Mouse (Mus musculus): Measurements from ENCODE around the gene Abcb11.
"Not testable (repeated sequence)": the region's sequence is repeated elsewhere in the genome, so short reads cannot be mapped to it uniquely, and the experiment has no call there.

Abcb11 gene

DNA sequence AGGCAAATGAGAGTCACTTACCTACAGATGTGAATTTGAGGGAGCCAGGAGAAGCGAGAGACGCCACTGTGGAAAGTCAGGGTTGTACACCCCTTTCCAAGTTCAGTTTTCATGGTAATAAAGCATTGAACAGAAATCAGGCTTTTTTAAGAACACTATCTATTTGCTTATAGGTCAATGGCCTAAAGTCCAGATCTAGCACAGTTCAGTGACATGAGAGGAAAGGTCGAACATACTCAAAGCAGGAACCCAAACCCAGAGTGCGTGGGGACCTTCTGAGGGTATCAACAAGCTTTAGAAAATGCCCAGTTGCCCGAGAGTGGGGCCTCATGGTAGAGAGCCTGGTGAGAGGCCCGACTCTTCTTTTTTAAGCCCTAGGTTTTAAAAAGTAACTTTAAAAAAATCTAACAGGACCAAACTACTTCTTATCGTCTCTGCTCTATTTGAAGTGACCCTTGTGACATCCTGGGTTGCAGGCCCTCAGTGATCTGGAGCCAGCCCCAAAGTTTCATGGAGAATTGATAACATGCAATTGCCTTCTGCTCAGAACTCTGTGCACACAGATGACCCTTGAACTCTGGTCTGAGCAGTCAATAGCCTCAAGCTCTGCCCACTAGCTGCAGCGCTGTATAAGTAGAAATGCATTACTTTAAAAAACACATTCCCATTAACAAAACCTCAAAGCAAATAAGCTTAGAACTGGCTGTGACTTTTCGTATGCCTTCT, at the start of gene Abcb11:
TSS of gene Abcb11 (minus strand) at position 121 of the 726 bp plus-strand sequence.
- DNase-seq (ENCODE audit: low read depth, low spot score): no peak

DNA sequence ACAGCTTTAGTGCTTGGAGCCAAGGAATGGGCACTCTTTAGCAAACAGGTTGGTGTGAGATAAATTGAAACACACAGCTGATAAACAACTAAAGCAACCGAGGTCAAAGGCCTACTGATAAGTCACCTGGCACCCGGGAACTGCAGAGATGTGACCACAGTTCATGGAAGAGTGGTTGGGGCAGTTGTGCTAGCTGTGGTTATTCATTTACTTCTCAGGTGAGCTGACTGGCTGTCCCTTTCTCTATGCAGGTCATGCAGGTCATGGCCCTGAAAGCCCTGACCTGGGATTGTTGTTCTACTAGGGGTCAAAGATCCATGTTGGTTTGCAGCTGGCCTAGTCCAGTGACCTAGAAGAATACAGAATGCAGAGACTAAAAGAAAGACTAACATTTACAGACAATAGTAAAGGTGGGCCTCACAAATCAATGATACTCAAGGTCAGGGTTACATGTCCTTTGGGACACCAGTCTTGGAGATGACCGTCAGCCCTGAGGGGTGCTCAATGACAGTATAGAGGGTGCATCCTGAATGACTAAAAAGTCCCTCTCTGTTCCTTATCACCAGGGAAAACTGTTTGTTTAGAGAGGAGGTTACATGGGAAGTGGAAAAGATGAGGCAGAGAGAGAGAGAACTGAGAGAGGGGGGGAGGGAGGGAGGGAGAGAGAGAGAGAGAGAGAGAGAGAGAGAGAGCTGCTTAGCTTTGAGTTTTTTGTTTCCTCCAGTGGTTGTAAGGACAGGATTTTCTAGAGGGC, 43.9 kb upstream of the Abcb11 start:
- no peak for DNase-seq (ENCODE audit: low read depth, low spot score)

DNA sequence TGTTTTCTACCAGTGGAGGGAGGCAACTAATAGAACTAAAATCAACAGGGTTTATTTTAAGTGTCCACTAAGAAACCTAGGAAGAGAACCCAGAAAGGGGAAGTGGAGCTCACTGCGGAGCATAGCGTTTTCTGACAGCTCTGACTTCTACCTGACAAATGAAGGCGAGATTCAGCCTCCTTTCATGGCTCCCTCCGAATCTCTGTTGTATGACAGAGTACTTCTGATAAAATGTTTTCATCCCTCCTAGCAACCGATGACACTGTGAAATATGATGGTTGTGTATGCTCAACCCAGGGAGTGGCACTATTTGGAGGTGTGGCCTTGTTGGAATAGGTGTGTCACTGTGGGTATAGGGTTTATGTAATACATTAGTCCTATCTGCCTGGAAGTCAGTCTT, 40.4 kb upstream of the Abcb11 start:
- DNase-seq (ENCODE audit: low read depth, low spot score): no peak

DNA sequence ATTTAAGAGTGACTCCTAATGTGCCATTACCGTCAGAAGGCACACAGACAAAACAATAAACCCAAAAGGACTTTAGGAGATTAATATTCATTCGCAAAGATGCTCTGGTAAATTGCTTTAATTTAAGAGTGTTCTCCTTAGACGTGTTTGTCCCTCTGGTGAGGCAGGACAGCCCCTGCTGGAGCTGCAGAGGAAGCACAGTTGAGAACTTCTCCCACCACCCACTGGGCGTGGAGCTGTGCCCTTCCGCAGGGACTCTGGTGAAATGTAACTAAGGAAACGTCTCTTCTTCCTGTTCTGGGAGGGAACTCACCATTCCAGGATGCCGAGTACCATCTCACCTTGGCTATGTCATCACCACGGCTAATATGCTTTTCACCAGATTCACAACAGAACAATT, 39.3 kb upstream of the Abcb11 start:
- DNase-seq (ENCODE audit: low read depth, low spot score): peak; percentile 76

DNA sequence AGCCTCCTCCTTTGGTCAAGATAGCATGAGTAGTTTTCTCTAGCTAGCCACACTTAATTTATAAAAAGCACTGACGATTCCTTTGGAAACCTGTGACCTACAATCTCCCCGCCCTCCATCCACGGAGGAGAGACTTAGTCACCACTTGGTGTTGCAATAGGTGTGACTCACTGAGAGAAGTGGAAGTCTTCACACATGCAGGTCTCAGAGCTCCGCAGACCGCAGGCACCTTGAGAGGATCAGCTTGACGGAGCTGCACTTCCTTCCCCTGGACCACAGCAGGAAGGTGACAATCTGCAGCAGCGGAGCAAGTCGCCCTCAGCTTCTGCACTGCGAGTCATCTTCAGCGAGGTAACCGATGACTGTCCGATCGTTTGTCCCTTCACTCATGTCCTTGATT, 37.9 kb upstream of the Abcb11 start, which contains the start of gene Dhrs9:
TSS of gene Dhrs9 (plus strand) at position 165 of the 400 bp plus-strand sequence.
- DNase-seq (ENCODE audit: low read depth, low spot score): no peak

DNA sequence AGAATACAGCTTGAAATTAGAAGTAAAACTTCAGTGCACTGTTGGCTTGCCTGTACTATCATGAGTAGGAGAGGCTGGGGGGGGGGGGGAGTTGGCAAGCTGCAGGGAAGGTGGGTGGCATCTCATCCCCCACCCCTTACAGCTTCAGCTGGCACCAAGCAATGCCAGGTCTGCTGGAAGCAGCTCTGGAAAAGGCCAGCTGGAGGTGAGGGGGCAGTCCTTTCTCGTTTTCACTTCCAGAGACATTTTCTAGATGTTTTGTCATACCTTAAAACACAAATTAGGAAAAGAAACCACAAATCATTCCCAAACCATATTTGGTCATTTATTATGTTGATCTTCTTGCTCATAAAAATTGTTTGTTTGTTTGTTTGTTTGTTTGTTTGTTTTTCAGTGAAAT, 37.4 kb upstream of the Abcb11 start:
- DNase-seq (ENCODE audit: low read depth, low spot score): no peak

DNA sequence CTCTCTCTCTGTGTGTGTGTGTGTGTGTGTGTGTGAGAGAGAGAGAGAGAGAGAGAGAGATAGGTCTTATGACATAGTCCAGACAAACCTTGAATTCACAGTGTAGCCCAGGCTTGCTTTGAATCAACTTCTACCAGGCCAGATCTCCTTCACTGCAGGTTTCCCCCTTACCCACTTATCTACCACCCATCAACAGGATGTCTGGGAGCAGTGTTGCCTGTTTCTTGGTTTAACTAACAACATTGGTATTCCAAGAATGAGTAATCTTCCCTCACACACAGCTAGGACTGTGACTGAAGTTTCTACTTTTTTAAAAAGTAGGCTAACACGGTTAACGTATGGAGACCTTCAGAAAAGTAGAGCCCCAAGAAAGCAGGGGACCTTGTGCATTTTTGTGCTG, 34.4 kb upstream of the Abcb11 start:
- DNase-seq (ENCODE audit: low read depth, low spot score): no peak

DNA sequence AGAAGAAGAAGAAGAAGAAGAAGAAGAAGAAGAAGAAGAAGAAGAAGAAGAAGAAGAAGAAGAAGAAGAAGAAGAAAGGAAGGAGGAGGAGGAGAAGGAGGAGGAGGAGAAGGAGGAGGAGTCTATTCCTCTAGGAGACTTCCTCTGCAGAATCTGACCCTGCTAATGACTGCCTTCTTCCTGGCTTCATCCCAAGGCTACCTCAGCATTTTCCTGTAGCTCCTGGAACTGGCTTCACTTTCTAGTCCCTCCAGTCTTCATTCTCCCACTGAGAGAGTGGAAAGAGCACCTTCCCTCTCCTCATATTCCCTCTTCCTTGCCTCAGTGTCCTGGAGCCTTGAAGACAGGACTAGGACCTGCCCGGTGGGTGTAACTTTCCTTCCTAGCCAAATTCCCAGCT, 22.9 kb upstream of the Abcb11 start:
- no peak for DNase-seq (ENCODE audit: low read depth, low spot score)

DNA sequence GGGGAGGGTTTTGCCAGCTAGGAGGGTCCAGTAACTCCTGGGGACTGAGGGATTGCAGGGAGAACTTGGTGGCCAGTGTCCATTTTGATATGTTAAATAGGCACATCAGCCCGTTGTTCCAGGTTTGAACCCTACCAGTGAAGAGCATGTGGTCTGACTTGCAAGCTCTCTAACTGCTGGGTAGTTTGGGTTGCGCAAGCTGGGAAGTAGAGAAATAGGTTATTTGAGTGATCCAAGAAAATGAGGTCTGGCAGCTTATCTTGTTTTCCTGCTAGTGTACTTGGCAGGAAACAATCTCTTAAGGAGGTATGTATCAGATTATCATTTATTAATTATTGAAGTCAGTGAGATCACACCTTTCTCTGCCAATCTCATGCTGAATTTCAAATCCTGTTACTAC, 22.4 kb upstream of the Abcb11 start:
- no peak for DNase-seq (ENCODE audit: low read depth, low spot score)

DNA sequence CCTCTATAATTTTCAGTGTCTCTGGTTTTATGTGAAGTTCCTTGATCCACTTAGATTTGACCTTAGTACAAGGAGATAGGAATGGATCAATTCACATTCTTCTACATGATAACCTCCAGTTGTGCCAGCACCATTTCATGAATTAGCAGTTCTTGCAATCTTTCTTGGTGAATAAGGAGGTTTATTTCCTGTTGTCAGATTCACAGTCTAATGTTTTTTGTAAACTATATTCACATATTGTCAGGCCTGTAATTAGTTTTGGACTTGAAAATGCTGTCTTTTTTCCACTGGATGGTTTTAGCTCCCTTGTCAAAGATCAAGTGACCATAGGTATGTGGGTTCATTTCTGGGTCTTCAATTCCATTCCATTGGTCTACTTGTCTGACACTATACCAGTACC, 13.0 kb upstream of the Abcb11 start:
- not testable (repeated sequence) for DNase-seq (ENCODE audit: low read depth, low spot score)

DNA sequence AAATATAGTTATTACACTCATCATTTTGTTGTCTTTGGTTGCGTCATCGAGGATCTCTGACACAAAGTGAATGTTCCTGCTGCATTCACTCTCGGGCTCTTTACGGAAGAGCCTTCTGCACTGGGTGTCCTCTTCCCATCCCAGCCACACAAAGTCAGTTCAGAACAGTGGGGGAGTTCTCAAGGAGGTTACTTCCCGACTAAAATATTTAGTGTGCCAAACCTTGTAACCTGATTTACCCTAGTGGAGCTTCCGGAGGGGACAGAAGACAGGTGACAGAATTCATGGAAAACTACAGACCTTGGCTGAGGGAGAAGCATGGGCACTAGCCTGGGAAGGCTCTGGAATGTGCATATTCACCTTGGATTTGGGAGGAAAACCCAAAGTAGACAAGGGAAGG, 910 bp downstream of the Abcb11 start:
- no peak for DNase-seq (ENCODE audit: low read depth, low spot score)

DNA sequence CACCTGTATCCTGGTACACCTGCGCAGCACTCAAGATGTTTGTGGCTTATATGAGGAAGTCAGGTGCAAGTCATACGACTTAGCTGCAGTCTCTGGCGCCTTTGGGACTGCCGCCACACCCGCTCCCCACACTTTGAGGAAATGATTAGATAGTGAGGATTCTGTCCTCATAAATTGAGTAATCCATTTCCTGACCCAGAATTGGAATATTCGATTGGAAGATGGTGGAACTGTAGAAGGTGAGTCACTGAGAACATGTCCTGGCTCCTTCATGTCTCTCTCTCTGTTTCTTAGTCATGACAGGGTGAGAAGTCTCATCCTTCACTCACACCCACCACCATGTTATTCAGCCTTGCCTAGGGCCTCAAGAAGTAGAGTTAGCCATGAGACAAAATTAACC, 10.9 kb downstream of the Abcb11 start:
- DNase-seq (ENCODE audit: low read depth, low spot score): not testable (repeated sequence)

DNA sequence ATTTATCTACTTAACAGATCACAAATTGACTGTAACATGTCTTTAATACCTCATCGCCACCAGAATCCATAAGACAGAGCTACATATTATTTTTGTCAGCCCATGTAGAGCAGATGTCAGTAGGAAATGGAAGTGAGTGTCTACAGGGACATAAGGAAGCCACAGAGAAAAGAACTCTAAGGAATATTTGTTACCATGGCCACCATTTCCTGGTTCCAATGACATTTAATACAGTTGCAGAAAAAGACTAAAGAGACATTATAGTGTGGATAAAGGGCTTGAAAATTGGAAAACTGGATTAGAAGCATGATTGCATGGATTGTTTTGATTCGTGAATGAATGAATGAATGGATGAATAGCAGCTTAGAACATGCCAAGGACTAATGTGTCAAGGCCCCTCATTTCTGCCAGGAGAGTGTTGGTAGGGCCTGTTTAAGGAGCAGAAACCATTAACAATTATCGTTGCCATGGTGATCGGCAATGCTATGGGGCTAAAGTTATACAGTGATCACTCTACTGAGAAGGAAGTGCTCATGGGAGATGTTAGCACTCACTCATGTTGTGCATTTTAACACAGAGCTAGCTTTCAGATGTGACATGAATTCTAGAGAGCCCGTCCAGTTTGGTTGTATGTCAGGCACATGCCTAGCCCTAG, 13.8 kb downstream of the Abcb11 start:
- no peak for DNase-seq (ENCODE audit: low read depth, low spot score)

DNA sequence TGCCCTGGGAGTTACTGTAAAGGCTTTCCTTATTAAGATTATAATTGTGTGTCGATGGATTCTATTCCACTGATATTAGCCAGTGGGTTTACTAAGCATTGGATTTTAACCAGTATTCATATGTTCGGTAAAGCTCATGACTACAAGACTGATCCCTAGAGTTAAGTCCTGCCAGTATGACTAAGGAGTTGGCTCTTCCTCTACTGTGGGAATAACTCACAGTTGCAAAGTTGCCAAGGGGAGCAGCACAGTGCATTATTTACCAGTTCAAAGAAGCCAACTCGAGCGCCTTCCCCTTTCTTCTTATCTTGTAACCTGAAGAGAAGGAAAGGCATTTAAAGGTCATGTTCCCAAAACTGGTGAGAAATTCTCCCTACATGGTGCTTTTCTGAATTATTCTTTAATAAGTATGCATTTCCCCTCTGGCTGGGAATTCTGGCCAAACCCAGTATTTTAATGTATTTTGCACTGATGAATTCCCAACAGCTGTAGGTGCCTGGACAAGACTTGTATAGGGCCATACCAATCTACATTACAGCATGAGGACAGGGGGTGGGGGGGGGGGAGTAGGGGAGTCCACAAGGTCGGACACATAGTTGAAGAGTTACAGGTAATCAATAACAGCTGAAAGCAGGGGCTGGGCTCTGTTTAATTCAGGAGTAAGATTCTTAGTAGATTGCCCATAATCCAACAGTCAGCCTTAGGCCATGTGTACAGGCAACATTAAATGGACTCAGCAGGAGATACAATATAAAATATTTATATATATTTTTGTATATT, 17.3 kb downstream of the Abcb11 start:
- DNase-seq (ENCODE audit: low read depth, low spot score): no peak

DNA sequence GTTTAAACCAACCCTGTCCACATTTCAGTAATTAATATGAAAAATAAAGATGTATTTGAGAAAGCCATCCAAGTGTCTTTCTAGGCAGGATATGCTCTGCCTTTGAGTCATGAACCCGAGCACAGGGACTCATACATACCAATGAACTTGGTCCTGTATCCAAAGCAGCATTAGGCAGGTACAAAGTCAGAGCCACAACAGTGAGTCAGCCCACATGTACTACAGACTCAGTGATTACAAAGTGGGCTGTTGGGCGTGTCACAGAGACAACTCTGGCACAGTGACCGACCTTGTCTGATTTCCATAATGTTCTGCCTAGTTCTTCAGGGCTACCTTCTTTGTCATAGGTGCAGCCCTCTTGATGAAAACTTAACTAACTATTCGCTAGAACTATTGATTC, 19.4 kb downstream of the Abcb11 start:
- DNase-seq (ENCODE audit: low read depth, low spot score): no peak

DNA sequence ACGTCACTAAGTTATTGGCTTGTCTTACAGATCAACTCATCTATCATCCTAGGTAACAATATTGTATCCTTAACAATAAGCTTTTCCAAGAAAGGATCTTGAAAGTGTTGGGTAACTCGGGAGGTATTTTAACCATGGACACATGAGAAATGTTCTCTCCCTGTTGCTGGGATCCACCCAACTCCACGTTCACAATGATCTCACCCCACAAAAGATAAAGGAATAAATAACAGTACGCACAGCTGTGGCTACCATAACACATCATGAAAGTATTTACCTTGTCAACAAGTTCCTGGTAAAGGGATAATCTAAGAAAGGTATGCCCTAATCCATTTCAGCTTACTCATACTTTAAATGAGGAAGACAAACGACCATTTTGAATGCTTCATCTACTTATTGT, 21.0 kb downstream of the Abcb11 start:
- no peak for DNase-seq (ENCODE audit: low read depth, low spot score)

DNA sequence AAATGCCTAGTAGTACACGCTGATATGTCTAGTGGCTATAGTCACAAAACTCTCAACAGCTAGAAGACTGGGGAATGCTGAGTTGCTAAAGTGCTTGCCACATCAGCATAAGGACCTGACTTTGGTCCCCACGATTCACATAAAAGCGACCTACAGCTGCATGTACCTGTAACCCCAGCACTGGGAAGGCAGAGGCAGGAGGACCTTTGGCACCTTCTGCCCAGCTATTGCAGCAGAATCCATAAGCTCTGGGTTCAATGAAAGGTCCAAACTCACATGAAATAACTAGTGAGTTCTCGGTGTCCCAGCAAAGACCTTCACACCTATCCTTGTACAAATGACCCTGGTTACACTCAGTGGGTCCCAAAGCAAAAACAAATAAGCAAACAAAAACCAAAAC, 31.1 kb downstream of the Abcb11 start:
- no peak for DNase-seq (ENCODE audit: low read depth, low spot score)

DNA sequence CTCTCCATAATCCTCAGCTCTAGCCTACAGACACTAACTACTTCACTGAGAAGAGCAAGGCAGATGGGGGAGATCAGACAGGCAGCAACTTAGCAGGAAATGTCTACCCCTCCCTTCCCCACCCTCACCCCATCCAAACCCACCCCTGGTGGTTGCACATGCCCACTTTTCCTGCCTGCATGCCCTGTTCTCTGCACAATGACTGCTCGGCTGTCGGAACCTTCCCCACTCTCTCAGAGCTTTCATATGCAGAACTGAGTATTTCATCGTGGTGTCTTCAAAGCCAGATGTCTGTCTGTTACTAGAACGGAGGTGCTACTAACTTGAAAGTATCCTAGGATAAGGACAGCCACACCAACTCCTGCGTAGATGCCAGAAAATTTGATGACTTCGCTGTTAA, 34.3 kb downstream of the Abcb11 start:
- peak; percentile 47 for DNase-seq (ENCODE audit: low read depth, low spot score)

DNA sequence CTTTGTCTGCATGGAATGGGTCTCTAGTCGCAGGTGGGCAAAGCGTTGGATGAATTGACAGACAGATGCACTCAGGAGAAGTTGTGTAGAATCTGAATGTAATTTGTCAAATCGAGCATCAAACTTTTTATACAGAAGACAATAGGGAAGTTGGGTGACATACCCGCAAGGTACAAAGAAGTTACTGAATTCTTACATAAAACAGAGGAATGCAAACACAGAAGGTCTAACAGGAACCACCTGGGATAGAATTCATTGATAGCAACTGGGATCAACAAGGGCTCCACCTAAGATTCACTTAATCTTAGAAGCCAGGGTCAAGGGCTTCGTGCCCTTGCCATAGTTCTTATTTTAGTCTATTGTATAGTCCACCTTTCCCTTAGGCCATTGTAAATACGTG, 41.8 kb downstream of the Abcb11 start:
- peak; percentile 71 for DNase-seq (ENCODE audit: low read depth, low spot score)

DNA sequence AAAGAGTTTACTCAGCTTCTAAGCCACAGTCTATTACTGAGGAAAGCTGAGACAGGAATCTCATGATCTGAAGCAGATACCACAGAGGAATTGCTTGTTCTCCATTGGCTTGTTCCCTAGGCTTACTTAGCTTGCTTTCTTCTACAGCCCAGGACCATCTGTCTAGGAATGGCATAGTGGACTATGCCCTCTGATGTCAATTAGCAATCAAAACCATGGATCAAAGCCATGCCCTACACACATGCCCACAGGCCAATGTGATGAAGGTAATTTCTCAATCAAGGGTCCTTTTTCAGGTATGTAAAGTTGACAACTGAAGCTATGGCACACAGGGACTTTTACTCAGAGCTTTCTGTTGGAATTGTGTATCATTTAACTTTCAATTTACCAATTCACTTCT, 47.9 kb downstream of the Abcb11 start:
- no peak for DNase-seq (ENCODE audit: low read depth, low spot score)

DNA sequence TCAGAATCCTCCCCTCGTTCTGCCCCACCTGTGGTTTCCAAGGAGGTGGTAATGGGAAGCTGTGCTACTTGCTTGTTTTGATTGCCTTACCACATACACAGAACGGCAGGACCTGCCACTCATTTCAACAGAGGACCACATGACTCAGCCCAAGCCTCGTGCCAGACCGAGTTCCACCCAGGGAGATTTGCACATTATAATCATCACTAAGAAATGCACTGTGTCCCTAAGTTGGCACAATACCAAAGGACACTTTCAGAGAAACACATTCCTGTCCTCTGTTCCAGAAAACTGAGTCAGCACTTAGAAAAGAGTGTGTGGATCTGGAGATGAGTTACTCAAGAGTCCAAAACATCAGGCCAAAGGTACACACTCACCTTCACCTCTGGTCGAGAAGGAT, 53.4 kb downstream of the Abcb11 start:
- no peak for DNase-seq (ENCODE audit: low read depth, low spot score)

DNA sequence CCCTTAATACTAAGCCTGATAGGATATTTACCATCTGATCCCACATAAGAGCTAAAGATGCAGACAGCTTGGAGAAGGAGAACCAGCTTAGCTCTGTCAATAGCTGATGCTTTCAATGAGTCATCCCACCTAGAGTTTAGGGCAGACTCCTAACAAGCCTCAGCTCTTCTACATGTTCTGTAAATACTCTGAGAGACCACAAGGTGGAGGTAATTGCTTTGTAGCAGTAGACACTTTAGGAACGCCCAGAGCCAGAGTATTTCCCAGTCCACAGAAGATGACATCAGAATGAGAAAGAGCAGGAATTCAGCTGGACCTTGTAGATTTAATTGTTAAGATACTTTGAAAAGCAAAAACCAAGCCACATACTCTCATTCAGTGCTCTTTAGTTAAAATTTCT, 66.5 kb downstream of the Abcb11 start:
- DNase-seq (ENCODE audit: low read depth, low spot score): peak; percentile 76
